Mouse (Mus musculus): ENCODE results near the gene Olfr90. TPM values are rescaled to one million over a fixed set of nuclear protein-coding genes. Genes with fewer than 3 reads are reported as not detected.

Gene Olfr90
- polyA plus RNA-seq, 1 experiment from 2014 or later: not detected

DNA sequence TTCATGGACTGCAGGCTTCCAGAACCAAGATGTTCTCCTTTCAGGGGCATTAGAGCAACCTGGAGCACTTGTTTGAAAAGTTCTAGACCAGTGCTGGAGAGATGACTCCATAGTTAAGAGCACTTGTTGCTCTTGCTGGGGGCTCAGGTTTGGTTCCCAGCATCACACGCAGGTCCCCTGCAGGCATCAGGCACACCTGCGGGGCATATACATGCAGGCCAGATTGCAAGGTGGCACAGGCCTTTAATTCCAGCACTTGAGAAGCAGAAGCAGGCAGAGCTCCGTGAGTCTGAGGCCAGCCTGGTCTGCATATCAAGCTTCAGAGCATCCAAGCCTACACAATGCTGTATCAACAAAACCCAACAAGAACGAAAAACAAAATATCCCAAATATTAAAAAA, 6.6 kb downstream of the Olfr90 start:
- H3K4me1 ChIP-seq (ENCODE audit: control insufficient read depth, insufficient read depth, low read length): peaks cover 17% of the 10 kb centered on the region
- no peak overlapping the region for H3K4me3 ChIP-seq (replicated peaks; ENCODE audit: low read depth, low read length)
- ATAC-seq (ENCODE audit: low FRiP score, low TSS enrichment) (no peak), DNase-seq (no peak)
- H3K27ac ChIP-seq (replicated peaks; ENCODE audit: low read depth, low read length): no peak overlapping the region
- H3K27me3 ChIP-seq (ENCODE audit: control insufficient read depth, insufficient read depth, low read length): no peaks in the 10 kb centered on the region
- no peak overlapping the region for H3K9ac ChIP-seq (replicated peaks; ENCODE audit: low read length)
- no peak overlapping the region for H3K4me2 ChIP-seq (ENCODE audit: low read length)
- H3K36me3 ChIP-seq (ENCODE audit: control insufficient read depth, insufficient read depth, low read length): peaks cover 3% of the 10 kb centered on the region
- 93% methylated on average over 4 of the region's 4 CpGs for WGBS
- H3K9me3 ChIP-seq (ENCODE audit: control insufficient read depth, low read length): no peaks in the 10 kb centered on the region

DNA sequence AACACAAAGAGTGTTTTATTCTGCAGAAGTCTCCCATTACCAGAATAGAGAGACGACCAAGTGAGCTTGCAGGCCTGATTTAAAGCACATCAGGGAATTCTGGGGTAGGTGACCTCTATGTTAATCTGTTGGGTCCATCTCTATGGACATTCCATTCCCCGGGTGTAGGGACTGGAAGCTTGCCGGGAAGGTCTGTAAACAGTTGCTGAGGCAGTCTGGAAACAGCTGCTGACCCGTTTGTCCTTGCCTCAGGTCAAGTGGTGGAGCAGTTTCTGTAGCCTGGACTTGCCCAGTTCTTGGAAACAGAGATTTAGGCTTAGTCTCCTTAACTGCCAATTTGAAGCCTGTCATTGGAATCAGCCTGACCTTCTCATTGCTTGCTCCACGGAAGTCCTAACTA, 8.2 kb downstream of the Olfr90 start:
- DNase-seq: no peak
- H3K27me3 ChIP-seq (ENCODE audit: control insufficient read depth, insufficient read depth, low read length): no peaks in the 10 kb centered on the region

DNA sequence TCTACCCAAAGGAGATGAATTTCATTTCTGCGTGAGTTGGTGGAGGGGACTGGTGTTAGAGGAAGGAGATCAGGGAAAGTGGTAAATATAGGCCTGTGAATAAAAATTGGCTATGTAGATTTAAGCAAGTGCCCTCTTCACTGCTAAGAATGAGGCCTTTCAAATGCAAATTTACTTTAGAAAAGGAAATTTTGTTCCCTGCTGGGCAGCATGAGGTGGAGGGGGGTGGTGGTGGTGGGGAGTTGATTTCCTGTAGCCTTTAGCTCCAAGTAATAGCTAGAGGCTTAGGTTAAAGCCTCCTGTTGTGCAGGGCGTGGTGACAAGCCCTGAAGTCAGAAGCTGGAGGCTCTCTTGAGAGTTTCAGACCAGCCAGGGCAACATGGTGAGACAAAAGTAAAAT, 9.3 kb downstream of the Olfr90 start:
- no peak overlapping the region for H3K4me3 ChIP-seq (replicated peaks; ENCODE audit: low read depth, low read length)
- peak; percentile 56; the same call in 1 of the 2 replicates for ATAC-seq (ENCODE audit: low FRiP score, low TSS enrichment)
- H3K4me1 ChIP-seq (ENCODE audit: control insufficient read depth, insufficient read depth, low read length): peaks cover 17% of the 10 kb centered on the region
- H3K36me3 ChIP-seq (ENCODE audit: control insufficient read depth, insufficient read depth, low read length): peaks cover 28% of the 10 kb centered on the region
- peak overlapping the region; percentile 27; the same call in 1 of the 2 replicates for H3K4me2 ChIP-seq (ENCODE audit: low read length)
- H3K9me3 ChIP-seq (ENCODE audit: control insufficient read depth, low read length): no peaks in the 10 kb centered on the region
- DNase-seq: peak; percentile 58
- 3% methylated on average over 2 of the region's 2 CpGs for WGBS
- H3K27me3 ChIP-seq (ENCODE audit: control insufficient read depth, insufficient read depth, low read length): no peaks in the 10 kb centered on the region
- H3K9ac ChIP-seq (replicated peaks; ENCODE audit: low read length): no peak overlapping the region
- H3K27ac ChIP-seq (replicated peaks; ENCODE audit: low read depth, low read length): peak overlapping the region; percentile 0; the same call in 1 of the 2 replicates

More for the DNA sequence above, 8.2 kb downstream of the Olfr90 start:
- Histone ChIP-seq H3K4me1 (ENCODE audit: control insufficient read depth, insufficient read depth, low read length) (peaks cover 17% of the 10 kb centered on the region), H3K9me3 (ENCODE audit: control insufficient read depth, low read length) (no peaks in the 10 kb centered on the region), H3K9ac (replicated peaks; ENCODE audit: low read length) (no peak overlapping the region), H3K27ac (replicated peaks; ENCODE audit: low read depth, low read length) (no peak overlapping the region), H3K4me3 (replicated peaks; ENCODE audit: low read depth, low read length) (no peak overlapping the region), H3K4me2 (ENCODE audit: low read length) (no peak overlapping the region), H3K36me3 (ENCODE audit: control insufficient read depth, insufficient read depth, low read length) (peaks cover 17% of the 10 kb centered on the region)
- ATAC-seq (ENCODE audit: low FRiP score, low TSS enrichment): no peak
- 26% methylated on average over 5 of the region's 5 CpGs for WGBS

DNA sequence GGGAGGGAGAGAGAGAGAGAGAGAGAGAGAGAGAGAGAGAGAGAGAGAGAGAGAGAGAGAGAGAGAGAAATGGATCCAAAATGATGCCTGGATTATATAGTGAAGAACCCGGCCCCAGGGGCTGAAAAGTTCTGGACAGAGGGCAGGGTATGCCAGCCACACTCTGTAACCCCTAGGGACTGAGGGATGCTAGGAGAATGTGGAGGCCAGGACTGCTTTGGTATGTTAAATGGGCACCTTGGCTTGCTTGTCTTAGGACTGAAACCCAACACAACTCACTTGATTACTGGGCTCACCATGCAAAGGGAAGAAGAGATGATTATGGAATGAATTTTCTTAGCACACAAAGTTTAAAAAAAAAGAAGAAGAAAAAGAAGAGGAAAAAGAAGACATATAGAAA, 10.1 kb downstream of the Olfr90 start:
- 4% methylated on average over 1 of the region's 1 CpGs for WGBS
- Histone ChIP-seq H3K4me3 (replicated peaks; ENCODE audit: low read depth, low read length) (no peak overlapping the region), H3K27me3 (ENCODE audit: control insufficient read depth, insufficient read depth, low read length) (no peaks in the 10 kb centered on the region), H3K4me2 (ENCODE audit: low read length) (no peak overlapping the region), H3K4me1 (ENCODE audit: control insufficient read depth, insufficient read depth, low read length) (peaks cover 17% of the 10 kb centered on the region), H3K9ac (replicated peaks; ENCODE audit: low read length) (no peak overlapping the region), H3K36me3 (ENCODE audit: control insufficient read depth, insufficient read depth, low read length) (peaks cover 35% of the 10 kb centered on the region), H3K9me3 (ENCODE audit: control insufficient read depth, low read length) (no peaks in the 10 kb centered on the region), H3K27ac (replicated peaks; ENCODE audit: low read depth, low read length) (no peak overlapping the region)
- DNase-seq: no peak
- ATAC-seq (ENCODE audit: low FRiP score, low TSS enrichment): no peak

DNA sequence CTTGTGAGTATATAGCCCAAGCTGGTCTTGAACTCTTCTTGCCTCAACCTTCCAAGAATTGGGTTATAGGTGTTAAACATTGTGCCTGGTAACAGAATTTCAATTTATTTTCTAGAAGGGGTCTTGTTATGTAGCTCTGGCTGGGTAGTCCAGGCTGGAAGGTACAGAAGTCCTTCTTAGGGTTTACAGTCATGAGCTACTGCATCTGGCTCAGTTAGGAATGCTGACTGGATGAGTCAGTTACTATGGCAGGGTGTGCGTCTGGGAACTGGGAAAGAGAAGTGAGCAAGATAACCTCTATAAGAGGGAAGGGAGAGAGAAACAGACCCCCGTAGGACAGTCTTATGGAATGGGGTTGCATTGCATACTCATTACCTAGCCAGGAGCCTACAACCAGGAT, 12.5 kb downstream of the Olfr90 start:
- Histone ChIP-seq H3K4me2 (ENCODE audit: low read length) (no peak overlapping the region), H3K9ac (replicated peaks; ENCODE audit: low read length) (no peak overlapping the region), H3K36me3 (ENCODE audit: control insufficient read depth, insufficient read depth, low read length) (peaks cover 59% of the 10 kb centered on the region), H3K27ac (replicated peaks; ENCODE audit: low read depth, low read length) (no peak overlapping the region), H3K27me3 (ENCODE audit: control insufficient read depth, insufficient read depth, low read length) (no peaks in the 10 kb centered on the region), H3K9me3 (ENCODE audit: control insufficient read depth, low read length) (no peaks in the 10 kb centered on the region), H3K4me3 (replicated peaks; ENCODE audit: low read depth, low read length) (no peak overlapping the region), H3K4me1 (ENCODE audit: control insufficient read depth, insufficient read depth, low read length) (peaks cover 17% of the 10 kb centered on the region)
- WGBS: 90% methylated on average over 2 of the region's 2 CpGs
- DNase-seq: no peak
- no peak for ATAC-seq (ENCODE audit: low FRiP score, low TSS enrichment)

DNA sequence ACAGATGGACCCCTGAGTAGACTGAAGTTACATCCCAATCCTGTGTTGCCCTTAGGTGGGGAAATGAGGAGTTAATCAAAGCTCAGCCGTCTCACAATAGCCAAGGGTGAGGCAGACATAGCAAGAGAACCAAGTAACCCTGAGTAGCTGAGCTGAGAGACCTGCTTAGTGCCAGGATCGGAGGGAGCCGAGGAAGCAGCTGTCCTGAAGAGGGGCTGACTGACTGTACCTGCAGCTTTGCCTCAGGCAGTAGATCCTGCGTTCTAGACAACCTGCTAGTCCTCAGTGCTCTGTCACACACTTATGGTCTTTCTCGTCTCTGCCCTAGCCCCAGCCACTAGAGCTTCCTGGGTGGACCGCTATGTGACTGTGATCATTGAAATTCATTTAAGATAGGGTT, 13.1 kb downstream of the Olfr90 start:
- H3K4me3 ChIP-seq (replicated peaks; ENCODE audit: low read depth, low read length): no peak overlapping the region
- no peak overlapping the region for H3K4me2 ChIP-seq (ENCODE audit: low read length)
- no peaks in the 10 kb centered on the region for H3K9me3 ChIP-seq (ENCODE audit: control insufficient read depth, low read length)
- H3K4me1 ChIP-seq (ENCODE audit: control insufficient read depth, insufficient read depth, low read length): peaks cover 17% of the 10 kb centered on the region
- DNase-seq: no peak
- H3K9ac ChIP-seq (replicated peaks; ENCODE audit: low read length): no peak overlapping the region
- no peak overlapping the region for H3K27ac ChIP-seq (replicated peaks; ENCODE audit: low read depth, low read length)
- no peak for ATAC-seq (ENCODE audit: low FRiP score, low TSS enrichment)
- no peaks in the 10 kb centered on the region for H3K27me3 ChIP-seq (ENCODE audit: control insufficient read depth, insufficient read depth, low read length)
- WGBS: 93% methylated on average over 6 of the region's 6 CpGs
- peaks cover 65% of the 10 kb centered on the region for H3K36me3 ChIP-seq (ENCODE audit: control insufficient read depth, insufficient read depth, low read length)

DNA sequence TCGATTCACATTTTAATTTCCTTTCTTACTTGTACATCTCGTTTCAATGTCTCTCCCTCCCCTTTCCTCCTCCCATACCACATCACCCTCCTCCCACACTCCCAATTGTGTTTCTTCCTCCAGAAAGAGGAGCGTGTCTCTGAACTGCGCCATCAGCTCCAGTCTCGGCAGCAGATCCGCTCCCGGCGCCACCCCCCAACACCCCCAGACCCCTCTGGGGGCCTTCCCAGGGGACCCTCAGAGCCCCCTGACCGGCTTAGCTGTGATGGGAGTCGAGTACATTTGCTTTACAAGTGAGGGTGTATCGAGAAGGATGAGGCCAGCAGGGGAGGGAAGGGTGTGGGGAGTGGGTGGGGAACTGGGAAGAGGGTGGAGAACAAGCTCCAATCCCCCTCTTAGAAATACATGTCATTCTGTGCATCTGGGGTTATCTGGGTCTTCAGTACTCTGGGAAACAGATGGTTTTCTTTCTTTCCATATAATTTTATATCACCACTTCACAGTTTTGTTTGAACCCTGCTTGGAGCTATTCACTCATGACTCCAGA, 15.5 kb downstream of the Olfr90 start:
- no peak for DNase-seq

DNA sequence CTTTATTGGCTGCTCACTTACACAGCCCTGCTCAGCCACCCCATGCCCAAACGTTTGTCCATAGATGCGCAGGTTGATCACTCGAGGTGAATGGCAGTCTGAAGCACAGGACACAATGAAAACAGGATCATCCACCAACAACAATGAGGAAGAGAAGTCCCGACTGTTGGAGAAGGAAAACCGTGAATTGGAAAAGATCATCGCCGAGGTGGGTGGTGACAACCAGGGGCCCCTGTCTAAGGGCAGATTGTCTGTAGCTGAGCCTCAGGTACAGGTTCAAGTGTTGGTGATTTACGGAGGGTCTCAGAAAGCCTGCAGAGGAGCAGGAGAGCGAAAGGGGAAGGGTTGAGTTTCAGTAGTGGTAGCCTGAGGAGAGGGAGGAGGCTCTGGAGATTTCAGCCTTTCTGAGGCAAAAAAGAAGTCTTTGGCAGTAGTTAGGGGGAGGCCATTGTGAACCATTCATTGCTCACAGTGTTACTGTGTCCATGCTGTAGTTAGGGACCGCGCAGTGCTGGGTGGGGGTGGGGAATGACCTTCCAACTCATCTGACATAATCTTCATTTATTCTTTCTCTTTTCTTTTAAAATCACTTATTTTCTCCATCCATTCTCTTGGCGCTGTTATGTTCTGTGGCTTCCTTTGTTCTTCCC, 16.1 kb downstream of the Olfr90 start:
- Histone ChIP-seq H3K9me3 (ENCODE audit: control insufficient read depth, low read length) (no peaks in the 10 kb centered on the region), H3K9ac (replicated peaks; ENCODE audit: low read length) (no peak overlapping the region)

More for the DNA sequence above, 15.5 kb downstream of the Olfr90 start:
- Histone ChIP-seq H3K4me2 (ENCODE audit: low read length) (no peak overlapping the region), H3K9me3 (ENCODE audit: control insufficient read depth, low read length) (no peaks in the 10 kb centered on the region), H3K27ac (replicated peaks; ENCODE audit: low read depth, low read length) (peak overlapping the region; percentile 55; the same call in 1 of the 2 replicates), H3K4me3 (replicated peaks; ENCODE audit: low read depth, low read length) (no peak overlapping the region), H3K27me3 (ENCODE audit: control insufficient read depth, insufficient read depth, low read length) (no peaks in the 10 kb centered on the region), H3K36me3 (ENCODE audit: control insufficient read depth, insufficient read depth, low read length) (peaks cover 89% of the 10 kb centered on the region), H3K4me1 (ENCODE audit: control insufficient read depth, insufficient read depth, low read length) (no peaks in the 10 kb centered on the region), H3K9ac (replicated peaks; ENCODE audit: low read length) (no peak overlapping the region)
- ATAC-seq (ENCODE audit: low FRiP score, low TSS enrichment): peak; percentile 51; the same call in 1 of the 2 replicates
- 20% methylated on average over 11 of the region's 11 CpGs for WGBS

DNA sequence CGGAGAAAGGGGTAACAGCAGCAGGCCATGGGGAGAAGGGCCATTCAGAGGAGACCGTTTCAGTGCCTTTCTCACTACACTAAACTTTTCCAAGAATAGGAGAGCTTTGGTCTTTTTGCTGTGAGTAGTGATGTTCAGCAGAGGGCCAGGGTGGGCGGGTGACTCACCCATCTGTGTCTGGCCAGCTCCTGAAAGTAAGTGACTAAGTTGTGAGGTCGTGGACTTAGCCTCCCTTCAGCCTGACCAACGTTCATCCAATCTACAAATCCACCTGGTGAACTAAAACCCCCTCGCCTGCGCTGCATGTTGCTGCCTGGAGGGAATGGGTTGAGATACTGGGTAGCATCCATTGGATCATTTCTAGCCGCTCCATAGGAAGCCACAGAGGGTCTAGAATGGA, 18.2 kb downstream of the Olfr90 start:
- Histone ChIP-seq H3K27me3 (ENCODE audit: control insufficient read depth, insufficient read depth, low read length) (no peaks in the 10 kb centered on the region), H3K9me3 (ENCODE audit: control insufficient read depth, low read length) (no peaks in the 10 kb centered on the region), H3K4me2 (ENCODE audit: low read length) (no peak overlapping the region), H3K4me1 (ENCODE audit: control insufficient read depth, insufficient read depth, low read length) (no peaks in the 10 kb centered on the region), H3K9ac (replicated peaks; ENCODE audit: low read length) (no peak overlapping the region), H3K36me3 (ENCODE audit: control insufficient read depth, insufficient read depth, low read length) (peaks cover 98% of the 10 kb centered on the region), H3K4me3 (replicated peaks; ENCODE audit: low read depth, low read length) (no peak overlapping the region), H3K27ac (replicated peaks; ENCODE audit: low read depth, low read length) (no peak overlapping the region)
- ATAC-seq (ENCODE audit: low FRiP score, low TSS enrichment) (no peak), DNase-seq (no peak)
- whole genome bisulfite sequencing: 88% methylated on average over 8 of the region's 8 CpGs

More for the DNA sequence above, 16.1 kb downstream of the Olfr90 start:
- DNase-seq (no peak), ATAC-seq (ENCODE audit: low FRiP score, low TSS enrichment) (peak; percentile 41; the same call in 1 of the 2 replicates)
- Histone ChIP-seq H3K36me3 (ENCODE audit: control insufficient read depth, insufficient read depth, low read length) (peaks cover 95% of the 10 kb centered on the region), H3K27ac (replicated peaks; ENCODE audit: low read depth, low read length) (no peak overlapping the region), H3K4me3 (replicated peaks; ENCODE audit: low read depth, low read length) (no peak overlapping the region), H3K4me1 (ENCODE audit: control insufficient read depth, insufficient read depth, low read length) (no peaks in the 10 kb centered on the region), H3K27me3 (ENCODE audit: control insufficient read depth, insufficient read depth, low read length) (no peaks in the 10 kb centered on the region), H3K4me2 (ENCODE audit: low read length) (no peak overlapping the region)
- 51% methylated on average over 12 of the region's 12 CpGs for WGBS
